Mouse (Mus musculus) limb, embryonic 10.5 days (tissue): ENCODE results near the gene Nmrk2. TPM values are rescaled to one million over a fixed set of nuclear protein-coding genes. Genes with fewer than 3 reads are reported as not detected.

Experiments
- DNase-seq: peaks from one replicate; pipeline ENCODE4 v3.0.0-alpha.2; 2017; ENCODE audit warnings: low spot score
- H3K27ac ChIP-seq: fragments of 300-500 bp; sonication (generic); 2 replicates; pipeline ENCODE4 v1.5.1; 2016; ENCODE audit warnings: mild to moderate bottlenecking
- H3K27me3 ChIP-seq: fragments of 300-500 bp; sonication (generic); 2 replicates; pipeline ENCODE4 v1.6.1; 2016; ENCODE audit warnings: low read depth, mild to moderate bottlenecking; ENCODE audit not compliant: poor library complexity, severe bottlenecking
- H3K36me3 ChIP-seq: fragments of 300-500 bp; sonication (generic); 2 replicates; pipeline ENCODE4 v1.6.1; 2016; ENCODE audit warnings: mild to moderate bottlenecking, moderate library complexity
- H3K4me1 ChIP-seq: fragments of 300-500 bp; sonication (generic); 2 replicates; pipeline ENCODE4 v1.6.1; 2016
- H3K4me3 ChIP-seq: fragments of 300-500 bp; sonication (generic); 2 replicates; pipeline ENCODE4 v1.5.1; 2016; ENCODE audit warnings: mild to moderate bottlenecking, moderate library complexity
- H3K9me3 ChIP-seq: fragments of 300-500 bp; sonication (generic); replicated peaks from 2 replicates; pipeline ENCODE4 v1.6.1; 2016; ENCODE audit warnings: mild to moderate bottlenecking
- WGBS: fragments of 180-500 bp; shearing (Covaris S2); methylation state at CpG from one replicate; pipeline ENCODE4 v1.1.7; 2016; 5-methylcytosine and 5-hydroxymethylcytosine counted together
- polyA plus RNA-seq: library from polyadenylated mRNA; unstranded; fragments of >200 nt; fragmentation: Nextera tagmentation; extraction: Ambion mirVana; gene quantifications from 2 replicates; pipeline ENCODE4 v1.2.1, GENCODE M21; 2016

Nmrk2 gene
- not detected in 2 replicates for polyA plus RNA-seq

GRCm38 (mm10) chr10:81201807-81202758 is at the start of gene Nmrk2:
Nmrk2 (minus strand) TSS chr10:81202051.
- H3K36me3 ChIP-seq = no peaks in the 10 kb centered on the region
- peaks cover 24% of the 10 kb centered on the region for H3K27me3 ChIP-seq
- no peaks in the 10 kb centered on the region for H3K4me1 ChIP-seq
- H3K9me3 ChIP-seq = no peaks in the 10 kb centered on the region
- H3K27ac ChIP-seq = no peak within 1 kb of the TSS
- DNase-seq = no peak
- no peak within 1 kb of the TSS for H3K4me3 ChIP-seq
- WGBS = 64% methylated on average over 13 of the region's 13 CpGs

GRCm38 (mm10) chr10:81249442-81249841 is 47.6 kb upstream of the Nmrk2 start:
- Histone ChIP-seq H3K27me3 (peaks cover 50% of the 10 kb centered on the region), H3K36me3 (no peaks in the 10 kb centered on the region), H3K27ac (no peak overlapping the region), H3K4me1 (peaks cover 26% of the 10 kb centered on the region), H3K9me3 (no peaks in the 10 kb centered on the region), H3K4me3 (no peak overlapping the region)
- no peak for DNase-seq
- WGBS = 83% methylated on average over 8 of the region's 8 CpGs

GRCm38 (mm10) chr10:81247804-81248203 is 46.0 kb upstream of the Nmrk2 start:
- WGBS = 98% methylated on average over 2 of the region's 2 CpGs
- Histone ChIP-seq H3K4me1 (peaks cover 23% of the 10 kb centered on the region), H3K36me3 (no peaks in the 10 kb centered on the region), H3K27me3 (peaks cover 50% of the 10 kb centered on the region), H3K27ac (no peak overlapping the region), H3K9me3 (no peaks in the 10 kb centered on the region), H3K4me3 (no peak overlapping the region)
- no peak for DNase-seq

- Histone ChIP-seq H3K4me3 (no peak overlapping the region), H3K4me1 (peaks cover 14% of the 10 kb centered on the region), H3K27ac (peak overlapping the region; percentile 43), H3K27me3 (peaks cover 52% of the 10 kb centered on the region), H3K9me3 (no peaks in the 10 kb centered on the region), H3K36me3 (no peaks in the 10 kb centered on the region)
- DNase-seq = no peak
- 88% methylated on average over 6 of the region's 6 CpGs for WGBS
Observed at GRCm38 (mm10) chr10:81245166-81245565, 43.3 kb upstream of the Nmrk2 start.

- DNase-seq = peak; percentile 90
- 12% methylated on average over 17 of the region's 17 CpGs for WGBS
- no peaks in the 10 kb centered on the region for H3K9me3 ChIP-seq
- H3K27me3 ChIP-seq = peaks cover 57% of the 10 kb centered on the region
- H3K27ac ChIP-seq = peak overlapping the region; percentile 43
- peaks cover 20% of the 10 kb centered on the region for H3K4me1 ChIP-seq
- no peak overlapping the region for H3K4me3 ChIP-seq
- no peaks in the 10 kb centered on the region for H3K36me3 ChIP-seq
Observed at GRCm38 (mm10) chr10:81244595-81244994, 42.7 kb upstream of the Nmrk2 start.

GRCm38 (mm10) chr10:81244146-81244545 is 42.3 kb upstream of the Nmrk2 start:
- no peaks in the 10 kb centered on the region for H3K36me3 ChIP-seq
- H3K27ac ChIP-seq = no peak overlapping the region
- peaks cover 62% of the 10 kb centered on the region for H3K27me3 ChIP-seq
- WGBS = 69% methylated on average over 4 of the region's 4 CpGs
- no peaks in the 10 kb centered on the region for H3K9me3 ChIP-seq
- H3K4me1 ChIP-seq = peaks cover 24% of the 10 kb centered on the region
- DNase-seq = no peak
- H3K4me3 ChIP-seq = no peak overlapping the region

GRCm38 (mm10) chr10:81242021-81242420 is 40.2 kb upstream of the Nmrk2 start:
- DNase-seq = no peak
- H3K9me3 ChIP-seq = no peaks in the 10 kb centered on the region
- H3K36me3 ChIP-seq = no peaks in the 10 kb centered on the region
- no peak overlapping the region for H3K4me3 ChIP-seq
- 92% methylated on average over 16 of the region's 16 CpGs for whole genome bisulfite sequencing
- peaks cover 34% of the 10 kb centered on the region for H3K4me1 ChIP-seq
- H3K27ac ChIP-seq = no peak overlapping the region
- peaks cover 83% of the 10 kb centered on the region for H3K27me3 ChIP-seq

- H3K4me3 ChIP-seq = no peak overlapping the region
- peaks cover 89% of the 10 kb centered on the region for H3K27me3 ChIP-seq
- H3K9me3 ChIP-seq = no peaks in the 10 kb centered on the region
- H3K4me1 ChIP-seq = peaks cover 34% of the 10 kb centered on the region
- peak; percentile 82 for DNase-seq
- H3K27ac ChIP-seq = no peak overlapping the region
- no peaks in the 10 kb centered on the region for H3K36me3 ChIP-seq
- WGBS = 25% methylated on average over 13 of the region's 13 CpGs
Observed at GRCm38 (mm10) chr10:81240876-81241275, 39.0 kb upstream of the Nmrk2 start.

- H3K27ac ChIP-seq = no peak overlapping the region
- 83% methylated on average over 2 of the region's 2 CpGs for WGBS
Observed at GRCm38 (mm10) chr10:81238618-81239017, 36.8 kb upstream of the Nmrk2 start.

GRCm38 (mm10) chr10:81236471-81237268 is 34.8 kb upstream of the Nmrk2 start:
- H3K4me1 ChIP-seq = peaks cover 38% of the 10 kb centered on the region
- H3K27me3 ChIP-seq = peaks cover 67% of the 10 kb centered on the region
- H3K27ac ChIP-seq = no peak overlapping the region
- no peaks in the 10 kb centered on the region for H3K36me3 ChIP-seq
- WGBS = 85% methylated on average over 12 of the region's 12 CpGs
- H3K9me3 ChIP-seq = no peaks in the 10 kb centered on the region
- no peak for DNase-seq
- H3K4me3 ChIP-seq = no peak overlapping the region

More at GRCm38 (mm10) chr10:81238618-81239017, 36.8 kb upstream of the Nmrk2 start:
- H3K4me1 ChIP-seq = peaks cover 26% of the 10 kb centered on the region
- no peaks in the 10 kb centered on the region for H3K36me3 ChIP-seq
- no peak for DNase-seq
- H3K9me3 ChIP-seq = no peaks in the 10 kb centered on the region
- H3K27me3 ChIP-seq = peaks cover 74% of the 10 kb centered on the region
- no peak overlapping the region; the same call in 1 of the 2 replicates for H3K4me3 ChIP-seq

GRCm38 (mm10) chr10:81234206-81234605 is 32.4 kb upstream of the Nmrk2 start:
- H3K27me3 ChIP-seq = peaks cover 67% of the 10 kb centered on the region
- H3K4me3 ChIP-seq = no peak overlapping the region

GRCm38 (mm10) chr10:81233226-81233585 is 31.4 kb upstream of the Nmrk2 start:
- Histone ChIP-seq H3K4me3 (peak overlapping the region; percentile 86), H3K9me3 (no peaks in the 10 kb centered on the region), H3K27ac (peak overlapping the region; percentile 90), H3K4me1 (peaks cover 39% of the 10 kb centered on the region), H3K27me3 (peaks cover 67% of the 10 kb centered on the region), H3K36me3 (no peaks in the 10 kb centered on the region)
- no peak for DNase-seq
- WGBS = under 1% methylated on average over 28 of the region's 28 CpGs

More at GRCm38 (mm10) chr10:81234206-81234605, 32.4 kb upstream of the Nmrk2 start:
- no peaks in the 10 kb centered on the region for H3K36me3 ChIP-seq
- 84% methylated on average over 6 of the region's 6 CpGs for WGBS
- H3K27ac ChIP-seq = no peak overlapping the region
- H3K9me3 ChIP-seq = no peaks in the 10 kb centered on the region
- DNase-seq = no peak
- peaks cover 39% of the 10 kb centered on the region for H3K4me1 ChIP-seq
